Mouse (Mus musculus): Measurements from ENCODE around the gene Man1b1. TPM values are rescaled to one million over a fixed set of nuclear protein-coding genes. Genes with fewer than 3 reads are reported as not detected.

Gene Man1b1
- 10 to 100 TPM; 14.0 to 15.2 TPM for total RNA-seq (2021)
- long read RNA-seq, experiment 1, transcript Man1b1-201 (13 exons, 3,755 nt) = major isoform, 41 of 45 reads
- long read RNA-seq, experiment 1, partial matches to known transcripts = 1 of 45 reads
- long read RNA-seq, experiment 1, other reads (novel, unspliced or antisense) = 3 of 45 reads
- long read RNA-seq, experiment 2, transcript Man1b1-201 (13 exons, 3,755 nt) = major isoform, 21 of 27 reads
- long read RNA-seq, experiment 2, partial matches to known transcripts = 6 of 27 reads
- long read RNA-seq, experiment 2, other reads (novel, unspliced or antisense) = 0 of 27 reads

DNA sequence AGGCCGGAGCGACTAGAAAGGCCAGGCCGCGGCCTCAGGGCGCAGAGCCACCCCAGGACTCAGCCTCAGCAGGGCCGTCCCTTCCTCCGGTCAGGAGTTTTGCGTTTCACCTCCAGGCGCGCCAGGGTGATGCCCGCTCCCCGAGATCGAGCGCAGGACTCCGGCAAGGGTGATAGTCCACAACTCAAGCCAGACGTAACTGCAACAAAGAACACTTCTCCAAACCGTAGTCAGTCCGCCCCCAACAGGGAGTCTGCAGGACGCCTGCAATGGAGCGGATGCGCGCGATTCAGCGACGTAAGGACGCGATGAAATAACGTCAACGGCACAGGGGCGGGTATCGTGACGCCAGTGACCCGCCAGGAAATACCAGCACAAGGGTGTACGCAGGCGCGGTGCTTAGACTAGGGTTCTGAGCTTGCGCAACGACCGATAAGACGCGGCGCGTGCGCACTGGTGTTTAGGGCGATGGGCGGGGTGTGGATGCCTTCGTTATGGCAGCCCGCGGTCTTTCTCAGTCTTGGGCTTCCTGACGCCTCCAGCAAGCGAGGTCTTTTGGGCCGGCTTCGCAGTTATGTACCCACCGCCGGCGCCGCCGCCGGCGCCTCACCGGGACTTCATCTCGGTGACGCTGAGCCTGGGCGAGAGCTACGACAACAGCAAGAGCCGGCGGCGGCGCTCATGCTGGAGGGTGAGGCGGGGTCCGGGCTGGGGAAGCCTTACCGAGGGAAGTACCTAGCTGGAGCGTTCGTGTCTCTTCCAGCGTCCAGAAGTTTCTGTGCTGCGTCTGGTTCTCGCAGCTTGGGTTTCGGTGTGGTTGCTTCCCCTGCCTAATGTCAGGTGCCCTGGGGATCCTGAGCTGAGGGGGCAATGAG is at the start of gene Man1b1:
Gene Man1b1, plus strand, starts transcription at position 53 of the 875 bp plus-strand sequence.
- DNase-seq (ENCODE audit: low spot score) = peak; percentile 99

DNA sequence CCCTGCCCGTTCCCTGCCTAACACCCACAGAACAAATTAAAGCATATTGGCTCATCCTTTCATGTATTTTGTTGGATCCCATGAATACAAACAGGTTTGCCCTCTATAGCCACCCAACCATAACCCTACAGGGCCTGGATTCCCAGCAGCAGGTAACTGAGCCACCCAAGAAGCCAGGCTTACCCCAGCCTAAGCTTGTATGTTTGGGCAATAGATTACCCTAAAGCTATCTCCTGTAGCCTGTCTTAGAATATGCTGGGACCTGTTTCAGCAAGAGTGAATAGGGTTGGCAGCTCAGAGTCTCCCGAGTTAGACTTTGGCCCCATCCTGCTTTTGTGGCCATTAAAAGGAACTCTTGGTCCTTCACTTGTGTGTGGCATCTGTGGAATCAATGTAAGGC is 46.6 kb upstream of the Man1b1 start:
- DNase-seq (ENCODE audit: low spot score) = no peak

DNA sequence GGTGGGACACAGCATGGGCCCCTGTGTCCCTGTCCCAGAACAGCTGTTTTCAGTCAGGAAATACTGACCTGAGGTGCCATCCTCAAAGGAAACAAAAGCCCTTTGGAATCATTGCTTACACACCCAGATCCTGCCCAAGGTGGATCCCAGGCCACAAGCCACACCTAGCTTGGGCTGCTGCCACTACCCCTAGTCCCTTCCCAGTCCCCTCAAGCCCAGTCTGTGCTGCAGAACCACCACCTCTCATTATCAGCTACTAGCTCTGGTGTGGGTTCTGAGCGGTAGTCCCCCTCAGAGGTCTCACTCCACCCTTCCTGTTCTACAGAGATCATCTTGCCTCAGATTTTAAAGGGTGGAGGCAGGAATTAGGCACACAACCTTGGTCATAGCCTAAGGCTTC is 45.8 kb upstream of the Man1b1 start:
- DNase-seq (ENCODE audit: low spot score) = no peak

DNA sequence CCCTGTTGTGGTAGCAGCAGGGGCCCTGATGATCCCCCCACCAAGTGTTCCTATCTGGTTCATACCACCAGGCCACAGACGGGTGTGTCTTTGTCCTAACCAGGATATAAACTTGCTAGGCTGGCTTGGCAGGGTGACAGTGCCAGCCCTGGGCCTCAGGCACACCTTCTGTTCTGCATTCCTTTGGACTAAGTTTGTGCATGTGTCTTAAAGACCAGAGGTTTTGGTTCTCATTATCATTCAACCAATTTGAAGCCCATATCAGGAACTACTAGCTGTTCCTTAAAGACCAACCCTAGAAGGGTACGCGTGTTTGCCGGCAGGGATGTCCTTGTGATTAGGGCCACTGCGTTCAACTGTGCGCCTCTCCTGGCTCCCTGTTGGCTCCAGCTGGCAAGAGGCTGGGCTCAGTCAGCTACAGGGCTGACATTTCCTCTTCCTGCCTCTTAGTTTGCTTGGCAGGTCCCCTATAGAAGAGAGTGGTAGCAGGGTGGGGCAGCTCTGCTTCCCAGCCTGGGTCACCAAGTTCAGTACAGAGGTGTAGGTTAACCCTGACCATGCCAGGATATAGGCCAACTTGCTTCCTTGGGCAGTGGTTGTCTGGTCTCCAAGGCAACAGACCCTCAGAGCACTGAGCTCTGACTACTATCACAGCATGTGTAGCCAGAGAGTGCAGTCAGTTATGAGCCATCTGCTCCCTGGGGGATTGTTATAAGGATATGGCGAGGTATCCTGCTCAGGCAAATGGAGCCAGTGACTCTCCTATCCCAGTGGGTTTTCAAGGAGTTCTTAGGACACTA is 45.1 kb upstream of the Man1b1 start:
- DNase-seq (ENCODE audit: low spot score) = no peak

DNA sequence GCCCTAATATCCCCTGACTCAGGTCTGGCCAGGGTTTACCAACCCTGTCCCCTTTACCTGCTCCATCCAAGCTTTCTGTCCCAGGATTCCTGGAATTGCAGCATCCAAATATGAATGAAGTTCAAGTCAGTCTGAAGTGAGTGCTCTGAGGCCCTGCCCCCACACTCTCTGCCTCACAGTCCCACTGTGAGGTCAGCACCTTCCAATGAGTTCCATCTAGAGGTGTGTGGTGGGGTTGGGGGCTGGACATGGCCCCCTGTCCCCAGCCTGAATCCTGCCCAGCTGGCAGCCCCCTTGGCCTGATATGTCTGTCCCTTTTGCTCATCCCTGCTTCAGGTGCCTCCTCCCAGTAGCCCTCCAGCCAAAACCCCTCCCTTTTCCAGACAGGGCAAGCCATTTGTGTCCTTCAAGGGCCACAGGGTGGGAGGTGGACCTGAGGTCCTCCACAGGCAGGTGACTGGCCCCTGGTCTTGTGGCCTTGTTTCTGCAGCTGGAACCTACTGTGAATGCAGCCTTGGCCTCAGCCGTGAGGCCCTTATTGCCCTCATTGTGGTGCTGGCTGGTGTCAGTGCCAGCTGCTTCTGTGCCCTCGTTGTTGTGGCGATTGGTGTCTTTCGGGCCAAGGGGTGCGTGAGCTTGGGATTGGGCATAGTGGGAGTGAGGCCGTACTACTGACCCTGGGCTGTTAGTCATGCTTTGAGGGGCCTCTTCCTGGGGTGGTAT is 44.0 kb upstream of the Man1b1 start, which contains the start of gene Tmem210:
Gene Tmem210, plus strand, starts transcription at position 219 of the 723 bp plus-strand sequence.
- DNase-seq (ENCODE audit: low spot score) = no peak

DNA sequence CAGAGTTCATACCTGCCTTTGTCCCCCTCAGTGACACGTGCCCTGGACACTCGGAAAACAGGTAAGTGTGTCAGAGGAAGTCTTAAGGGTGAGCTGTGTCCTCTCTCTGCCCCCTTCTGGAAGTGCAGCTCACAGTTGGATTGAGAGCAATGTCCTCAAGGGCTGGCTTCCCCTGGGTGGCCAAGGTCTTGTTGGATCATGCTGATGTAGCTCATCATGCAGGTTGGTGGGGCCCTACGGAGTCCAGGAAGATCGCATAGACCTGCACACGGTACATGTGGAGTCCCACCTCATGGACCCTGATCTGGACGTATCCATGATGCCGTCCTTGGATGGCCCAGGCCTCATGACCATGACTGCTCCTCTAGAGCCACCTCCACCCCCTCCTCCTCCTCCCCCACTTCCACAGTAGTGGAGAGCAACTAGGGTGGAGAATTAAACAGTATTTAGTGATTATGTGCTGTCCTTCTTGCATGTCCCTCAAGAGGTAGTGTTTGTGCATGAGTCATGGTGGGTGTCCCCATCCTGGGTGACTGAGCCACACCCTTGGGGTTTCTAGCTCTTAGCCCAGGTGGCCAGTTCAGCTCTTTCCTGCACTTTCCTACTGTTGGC is 43.3 kb upstream of the Man1b1 start:
- no peak for DNase-seq (ENCODE audit: low spot score)

DNA sequence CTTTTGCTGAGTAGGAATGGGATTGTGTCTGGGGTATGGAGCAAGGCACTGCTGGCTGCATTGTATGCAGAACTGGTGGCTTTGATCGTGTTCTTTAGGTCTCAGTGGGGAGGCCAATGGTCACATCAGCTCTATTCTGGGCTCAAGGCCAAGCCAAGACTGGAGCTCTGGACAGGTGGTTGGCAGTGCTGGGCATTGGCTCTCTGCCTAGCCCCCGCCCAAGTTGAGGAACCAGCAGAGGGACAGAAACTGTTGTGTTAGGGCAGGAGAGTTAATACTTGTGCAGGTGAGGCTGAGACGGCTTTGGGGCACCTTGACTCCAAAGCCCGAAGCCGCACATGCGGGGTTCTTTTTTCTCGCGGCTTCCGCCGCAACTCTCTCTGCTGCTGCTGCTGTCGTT is 42.5 kb upstream of the Man1b1 start, which contains the start of gene Lrrc26:
Gene Lrrc26, plus strand, starts transcription at position 265 of the 400 bp plus-strand sequence.
- peak; percentile 43 for DNase-seq (ENCODE audit: low spot score)

DNA sequence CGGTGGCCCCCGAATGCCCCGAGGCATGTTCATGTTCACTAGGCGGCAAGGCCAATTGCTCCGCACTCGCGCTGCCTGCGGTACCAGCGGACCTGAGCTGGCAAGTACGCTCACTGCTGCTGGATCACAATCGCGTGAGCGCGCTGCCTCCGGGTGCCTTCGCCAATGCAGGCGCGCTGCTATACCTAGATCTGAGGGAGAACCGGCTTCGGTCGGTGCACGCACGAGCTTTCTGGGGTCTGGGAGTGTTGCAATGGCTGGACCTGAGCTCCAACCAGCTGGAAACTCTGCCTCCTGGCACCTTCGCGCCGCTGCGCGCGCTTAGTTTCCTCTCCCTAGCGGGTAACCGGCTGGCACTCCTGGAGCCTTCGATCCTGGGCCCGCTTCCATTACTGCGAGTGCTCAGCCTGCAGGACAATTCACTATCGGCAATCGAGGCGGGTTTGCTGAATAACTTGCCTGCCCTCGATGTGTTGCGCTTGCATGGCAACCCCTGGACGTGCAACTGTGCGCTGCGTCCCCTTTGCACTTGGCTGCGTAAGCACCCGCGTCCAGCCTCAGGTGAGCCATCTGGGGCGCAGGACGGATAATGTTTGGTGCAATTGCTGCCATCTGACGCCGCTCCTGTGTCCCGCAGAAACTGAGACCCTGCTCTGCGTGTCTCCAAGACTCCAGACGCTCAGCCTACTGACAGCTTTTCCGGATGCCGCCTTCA is 41.9 kb upstream of the Man1b1 start:
- no peak for DNase-seq (ENCODE audit: low spot score)

DNA sequence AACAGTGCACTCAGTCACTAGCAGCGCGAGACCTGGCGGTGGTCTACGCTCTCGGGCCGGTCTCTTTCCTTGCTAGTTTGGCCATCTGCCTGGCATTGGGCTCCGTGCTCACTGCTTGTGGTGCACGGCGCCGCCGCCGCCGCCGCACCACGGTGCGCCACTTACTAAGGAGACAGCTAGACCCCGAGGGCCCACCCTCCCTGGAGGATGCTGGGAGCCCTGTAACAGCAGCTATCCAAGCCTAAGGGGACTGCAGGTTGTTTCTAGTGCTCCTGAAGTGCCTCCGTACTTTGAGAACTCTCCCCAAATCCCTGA is 41.4 kb upstream of the Man1b1 start:
- DNase-seq (ENCODE audit: low spot score) = no peak

DNA sequence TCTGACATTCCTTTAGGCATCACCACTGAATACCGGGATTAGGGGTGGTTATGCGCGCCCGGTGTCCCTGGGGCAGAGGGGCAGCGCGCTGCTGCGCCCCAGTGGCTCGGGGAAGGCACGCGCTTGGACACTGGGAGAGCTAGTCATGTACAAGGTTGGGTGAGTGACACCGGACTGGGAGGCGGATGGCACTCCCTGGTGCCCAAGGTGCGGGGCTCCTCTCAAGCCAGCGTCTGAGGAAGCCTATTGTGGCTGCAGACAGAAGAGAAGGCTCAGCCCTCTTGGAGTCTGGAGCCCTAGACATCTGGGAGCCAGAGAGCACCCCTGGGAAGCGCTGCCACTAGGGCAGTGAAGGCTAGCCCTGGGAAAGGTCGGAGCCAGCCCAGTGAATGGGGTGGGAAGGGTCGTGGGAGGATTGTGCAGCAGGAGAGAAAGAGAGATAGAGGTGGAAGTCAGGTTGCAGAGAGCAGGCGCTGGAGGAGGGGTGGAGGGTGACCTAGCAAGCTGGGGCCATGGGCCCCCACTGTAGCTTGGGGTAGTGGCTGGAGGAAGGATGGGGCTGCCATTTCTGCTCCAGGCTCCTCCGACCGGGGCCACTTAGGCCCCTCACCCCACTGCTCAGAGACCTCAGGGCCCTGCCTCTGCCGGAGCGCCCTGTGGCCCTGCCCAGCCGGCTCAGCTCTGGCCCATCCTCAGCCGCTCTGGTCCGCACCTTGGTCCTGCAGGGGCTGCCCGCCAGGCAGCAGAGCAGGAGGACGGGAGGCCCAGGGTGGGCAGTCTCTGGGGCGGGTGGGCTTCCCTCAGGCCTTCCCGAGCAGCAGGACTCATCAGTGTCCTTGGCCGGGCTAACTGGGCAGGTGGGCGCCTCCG is 40.7 kb upstream of the Man1b1 start:
- DNase-seq (ENCODE audit: low spot score) = no peak

DNA sequence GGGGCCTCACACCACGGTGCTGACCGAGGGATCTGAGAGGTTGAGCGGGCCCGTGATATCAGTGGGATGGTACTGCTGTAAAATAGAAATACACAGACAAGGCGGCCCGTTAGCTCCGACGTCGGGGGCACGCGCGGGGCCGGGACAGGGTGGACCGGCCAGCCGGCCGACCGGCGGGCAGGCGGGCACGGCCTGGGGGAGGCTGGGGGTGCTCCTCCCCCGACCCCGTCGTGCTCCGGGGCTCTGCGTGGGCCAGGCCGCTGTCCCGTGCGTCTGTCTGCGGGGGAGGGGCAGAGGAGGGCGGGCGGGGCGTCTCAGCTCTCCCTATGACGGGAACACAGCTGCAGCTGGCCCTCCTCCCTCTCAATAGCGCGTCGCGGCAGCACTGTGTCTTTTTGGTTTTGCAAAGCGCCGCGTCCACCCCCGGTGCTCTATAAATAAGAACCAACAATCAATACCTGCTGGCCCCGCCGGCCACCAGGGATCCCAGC is 40.0 kb upstream of the Man1b1 start:
- DNase-seq (ENCODE audit: low spot score) = peak; percentile 28

DNA sequence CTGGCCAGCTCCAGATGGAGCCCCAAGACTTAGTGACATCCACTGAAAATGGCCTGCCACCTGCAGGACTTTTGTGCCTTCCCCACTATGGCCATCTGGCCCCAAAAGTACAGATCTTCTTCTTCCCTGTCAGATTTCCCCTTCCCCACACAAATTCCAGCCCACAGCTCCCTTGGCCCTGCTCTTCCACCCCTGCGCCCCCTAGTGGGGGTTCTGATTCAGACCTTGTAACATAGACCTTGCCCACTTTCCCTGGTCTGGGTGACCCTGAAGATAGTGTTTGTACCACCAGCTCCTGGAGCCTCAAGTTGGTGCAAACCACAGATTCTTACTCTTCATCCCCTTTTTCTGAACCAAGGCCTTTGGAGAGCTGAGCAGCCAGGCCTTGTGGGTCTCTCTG is 39.3 kb upstream of the Man1b1 start:
- peak; percentile 75 for DNase-seq (ENCODE audit: low spot score)

DNA sequence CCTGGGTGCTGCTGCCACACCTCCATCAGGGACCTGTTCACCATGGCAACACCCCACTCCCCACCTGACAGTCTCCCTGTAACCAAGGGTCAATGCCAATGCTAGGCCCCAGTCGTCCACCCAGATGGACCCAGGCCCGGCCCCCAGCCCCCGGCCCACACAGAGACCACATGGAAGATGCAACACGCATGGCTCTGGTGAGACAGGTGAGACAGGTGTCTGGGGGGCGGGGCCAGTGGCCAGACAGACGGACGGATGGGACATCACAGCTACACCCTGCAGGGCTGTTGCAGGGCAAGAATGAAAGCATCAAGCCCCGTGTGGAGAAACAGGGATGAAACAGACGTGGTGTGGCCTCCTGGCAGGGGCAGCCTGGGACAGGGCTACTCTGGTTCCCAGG is 38.4 kb upstream of the Man1b1 start:
- no peak for DNase-seq (ENCODE audit: low spot score)

DNA sequence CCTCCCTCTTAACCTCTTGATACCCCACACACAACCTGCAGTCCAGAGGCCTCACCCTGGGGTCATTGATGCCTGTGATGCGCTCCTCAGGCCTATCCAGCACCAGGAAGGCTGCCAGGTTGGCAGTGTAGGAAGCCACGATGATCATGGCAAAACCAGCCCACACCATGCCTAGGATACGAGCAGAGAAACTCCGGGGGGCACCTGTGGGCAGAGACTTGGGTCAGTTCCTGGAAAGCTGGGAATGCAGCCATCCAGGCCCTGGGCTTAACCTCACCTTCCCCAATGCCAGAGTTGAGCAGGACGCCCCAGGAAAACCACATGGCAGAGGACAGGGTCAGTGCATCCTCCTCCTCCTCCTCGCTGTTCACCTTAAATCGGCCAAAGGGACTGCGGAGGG is 35.0 kb upstream of the Man1b1 start:
- no peak for DNase-seq (ENCODE audit: low spot score)

DNA sequence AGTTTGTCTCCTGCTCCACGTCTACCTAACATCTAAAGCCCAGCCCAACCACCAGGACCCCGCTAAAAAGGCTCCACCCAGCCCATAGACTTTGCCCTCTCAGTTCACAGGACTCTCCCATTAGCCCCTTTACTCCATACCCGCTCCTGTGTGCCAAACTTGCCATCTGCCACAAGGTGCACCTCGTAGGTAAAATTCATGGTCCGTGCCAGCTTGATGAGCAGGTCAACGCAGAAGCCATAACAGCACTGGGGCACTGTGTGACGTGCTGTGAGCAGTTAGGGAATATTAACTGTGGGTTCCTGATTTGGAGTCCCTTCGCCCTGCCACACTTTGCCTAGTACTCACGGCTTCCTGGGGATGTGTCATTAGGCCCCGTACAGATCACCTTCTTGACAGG is 34.1 kb upstream of the Man1b1 start:
- DNase-seq (ENCODE audit: low spot score) = no peak

DNA sequence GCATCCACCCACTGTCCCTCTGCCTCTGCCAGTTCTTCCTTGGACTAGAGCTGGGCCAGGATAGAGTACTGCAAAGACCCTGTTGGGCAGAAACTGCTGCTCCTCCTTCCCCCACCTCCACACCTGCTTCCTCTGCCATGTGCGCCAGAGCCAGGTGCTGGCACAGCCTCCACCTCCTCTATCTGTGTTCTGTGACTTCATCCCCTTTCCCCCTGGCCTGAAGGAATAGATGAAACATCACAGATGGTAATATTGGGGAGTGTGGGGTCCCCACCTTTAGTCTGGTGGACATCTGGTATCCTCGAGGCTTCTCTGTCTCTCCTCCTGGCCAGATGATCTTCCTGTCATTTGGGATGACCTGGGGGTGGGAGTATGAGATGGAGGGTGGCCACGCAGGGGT is 28.7 kb upstream of the Man1b1 start:
- DNase-seq (ENCODE audit: low spot score) = no peak

DNA sequence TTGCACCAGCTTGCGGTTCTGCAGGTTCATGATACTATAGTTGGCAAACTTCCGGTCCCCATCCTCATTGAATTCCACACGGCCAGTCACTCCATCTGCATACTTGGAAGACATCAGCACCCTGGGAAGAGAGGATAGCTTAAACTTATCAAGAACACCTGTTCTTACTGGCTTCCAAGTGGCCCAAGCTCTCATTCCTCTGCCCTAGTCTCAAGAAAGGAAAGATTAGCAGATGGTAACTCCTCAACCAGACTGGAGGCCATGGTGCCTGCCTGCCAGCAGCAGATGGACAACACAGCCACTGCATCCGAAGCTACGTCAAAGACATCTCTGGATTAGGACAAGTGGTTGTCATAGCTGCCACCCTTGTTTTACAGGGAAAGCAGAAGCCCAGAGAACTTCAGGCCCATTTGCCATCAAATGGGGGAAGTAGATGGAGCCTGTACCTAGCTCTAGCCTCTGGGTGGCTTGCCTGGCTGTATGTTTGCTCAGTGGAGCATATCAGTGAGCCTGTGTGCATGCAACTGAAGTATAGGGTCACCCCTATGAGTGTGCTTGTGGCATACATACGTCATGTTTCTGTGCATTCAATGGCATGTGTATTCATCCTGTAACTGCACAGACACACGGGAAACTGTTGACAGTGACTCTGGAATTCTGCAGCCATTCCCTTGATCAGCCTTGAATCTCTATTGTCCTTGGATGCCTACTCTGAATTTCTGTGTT is 28.0 kb upstream of the Man1b1 start:
- DNase-seq (ENCODE audit: low spot score) = no peak

Data from gastrocnemius, adult 18-20 months (tissue).